Mouse (Mus musculus) spleen, postnatal 4 days (tissue): ENCODE measurements around the gene Zfp882.
A peak's percentile ranks its signal among the peaks of the same experiment; 100 is the strongest.
"Not testable (repeated sequence)": the region's sequence is repeated elsewhere in the genome, so short reads cannot be mapped to it uniquely, and the experiment has no call there.

ENCODE experiments used
- DNase-seq, 2 experiments: peaks; one replicate each; pipeline ENCODE4 v3.0.0; 2022; ENCODE audit warnings: low spot score in 2 of 2

The Zfp882 gene

DNA sequence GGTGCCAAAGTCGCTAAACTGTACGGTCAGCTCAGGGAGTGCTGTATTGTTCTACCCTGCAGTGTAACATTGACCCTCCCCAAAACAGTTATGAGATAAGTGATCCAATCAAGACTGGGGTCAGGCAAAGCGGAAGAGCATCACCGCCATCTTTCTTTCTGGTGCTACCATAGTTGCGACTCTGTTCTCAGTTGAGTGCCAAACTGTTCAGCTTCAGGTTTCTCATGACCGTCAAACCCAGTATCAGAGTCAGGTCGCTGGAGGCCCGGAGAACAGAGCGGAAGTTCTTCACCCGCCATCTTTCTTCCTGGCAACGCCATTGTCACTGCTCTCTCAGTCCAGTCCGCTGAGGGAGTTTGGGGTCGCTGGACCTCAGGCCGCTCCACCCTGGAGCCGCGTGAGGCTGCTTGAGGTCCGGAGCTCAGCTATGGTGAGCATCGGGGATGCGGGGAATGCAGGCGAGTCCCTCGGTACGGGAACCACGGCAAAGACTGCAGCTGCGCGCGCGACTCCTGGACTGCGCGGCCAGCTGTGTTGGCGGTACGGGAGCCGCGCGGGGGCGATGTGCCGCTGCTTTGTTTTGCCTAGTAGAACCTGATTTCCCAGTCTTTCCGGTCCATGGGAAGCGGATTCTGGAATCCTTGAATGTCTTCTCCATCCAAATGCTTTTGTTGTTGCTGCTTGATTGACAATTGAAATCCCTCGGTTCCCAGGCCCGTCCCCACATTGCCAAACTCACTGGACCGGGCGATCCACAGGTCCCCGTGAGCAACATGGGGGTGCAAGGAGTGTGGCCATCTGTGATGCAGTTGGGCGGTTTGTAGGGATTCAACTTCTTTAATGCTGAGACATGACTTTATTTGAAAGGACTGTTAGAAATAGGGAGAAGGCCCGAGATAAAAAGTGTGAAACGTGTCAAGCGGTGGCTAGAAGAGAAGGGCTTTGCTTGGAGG lies at the start of gene Zfp882, which contains the start of gene Zfp617:
Gene Zfp882, plus strand, starts transcription at position 300 of the 953 bp plus-strand sequence.
Gene Zfp617, plus strand, starts transcription at position 327 of the 953 bp plus-strand sequence.
- DNase-seq = peak; percentile 79 to 89

DNA sequence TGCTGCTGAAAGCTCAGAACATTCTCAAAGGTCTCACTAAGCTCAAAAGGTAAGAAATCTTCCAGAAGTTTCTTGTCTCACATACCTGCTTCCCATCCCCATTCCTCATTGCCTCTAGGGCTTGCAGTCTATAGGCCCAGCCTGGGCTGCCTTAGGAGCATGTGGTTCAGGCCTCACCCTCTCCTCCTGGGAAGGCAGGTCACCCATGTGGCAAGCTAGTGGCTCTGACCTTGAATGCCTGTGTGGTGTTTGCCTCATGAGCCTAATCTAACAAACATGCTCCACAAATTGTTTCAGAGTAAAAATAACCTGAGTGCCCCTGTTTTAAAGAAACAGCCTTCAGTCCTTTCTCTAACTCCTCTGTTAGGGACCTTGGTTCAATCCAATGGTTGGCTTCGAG lies 46.9 kb upstream of the Zfp882 start:
- not testable (repeated sequence) for DNase-seq

- DNase-seq = not testable (repeated sequence)
Measured at GRCm38 (mm10) chr8:71862038-71862437, 46.4 kb upstream of the Zfp882 start.

- DNase-seq = peak; percentile 60 to 82
Measured at GRCm38 (mm10) chr8:71881618-71882274, 26.7 kb upstream of the Zfp882 start, which contains the start of gene Zfp709. TSS of gene Zfp709 (plus strand) at chr8:71882019.

DNA sequence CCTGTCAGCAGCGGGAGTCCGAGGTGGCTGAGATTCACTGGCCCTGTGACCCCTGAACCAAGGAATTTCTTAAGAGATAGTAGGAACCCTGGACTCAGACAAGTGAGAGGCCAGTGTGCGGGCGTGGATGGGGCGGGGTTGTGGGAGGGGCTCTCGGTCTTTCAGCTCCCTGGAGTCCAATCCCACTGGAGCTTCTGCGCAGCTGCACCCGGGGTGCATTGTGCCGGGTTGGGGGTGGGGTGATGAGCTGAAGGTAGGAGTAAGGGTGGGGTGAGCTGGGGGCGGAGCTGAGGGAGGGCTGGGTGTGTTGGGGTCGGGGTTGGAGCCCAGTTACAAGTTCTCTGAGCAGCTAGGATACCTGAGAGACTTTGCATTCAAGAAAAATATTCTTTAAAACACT lies 7.7 kb upstream of the Zfp882 start:
- not testable (repeated sequence) for DNase-seq

GRCm38 (mm10) chr8:71903084-71903483 lies 5.3 kb upstream of the Zfp882 start:
- DNase-seq = not testable (repeated sequence)

GRCm38 (mm10) chr8:71906809-71907208 lies 1.6 kb upstream of the Zfp882 start:
- DNase-seq = no peak

DNA sequence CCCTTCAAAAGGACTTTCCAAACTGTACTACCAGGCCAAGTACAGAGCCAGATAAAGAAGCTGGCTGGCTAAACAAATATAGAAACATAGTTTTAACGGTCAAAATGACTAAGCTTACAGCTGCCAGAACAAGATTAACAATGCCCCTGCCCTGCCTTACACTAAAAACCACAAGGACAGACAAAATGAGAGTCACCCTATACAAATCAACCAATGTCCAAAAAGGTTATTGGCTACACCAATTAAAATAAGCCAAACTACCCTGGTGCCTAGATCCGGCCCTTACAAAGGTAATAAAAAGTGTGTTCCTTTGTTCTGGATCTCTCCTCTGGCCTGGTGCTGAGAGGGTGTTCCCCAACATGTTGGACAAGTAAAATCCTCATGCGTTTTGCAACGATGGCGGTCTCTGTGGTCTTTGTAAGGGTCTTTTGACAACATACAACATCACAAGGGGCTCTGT lies 580 bp upstream of the Zfp882 start:
- DNase-seq = no peak

- no peak for DNase-seq
Measured at GRCm38 (mm10) chr8:71912286-71912685, 3.9 kb downstream of the Zfp882 start.

DNA sequence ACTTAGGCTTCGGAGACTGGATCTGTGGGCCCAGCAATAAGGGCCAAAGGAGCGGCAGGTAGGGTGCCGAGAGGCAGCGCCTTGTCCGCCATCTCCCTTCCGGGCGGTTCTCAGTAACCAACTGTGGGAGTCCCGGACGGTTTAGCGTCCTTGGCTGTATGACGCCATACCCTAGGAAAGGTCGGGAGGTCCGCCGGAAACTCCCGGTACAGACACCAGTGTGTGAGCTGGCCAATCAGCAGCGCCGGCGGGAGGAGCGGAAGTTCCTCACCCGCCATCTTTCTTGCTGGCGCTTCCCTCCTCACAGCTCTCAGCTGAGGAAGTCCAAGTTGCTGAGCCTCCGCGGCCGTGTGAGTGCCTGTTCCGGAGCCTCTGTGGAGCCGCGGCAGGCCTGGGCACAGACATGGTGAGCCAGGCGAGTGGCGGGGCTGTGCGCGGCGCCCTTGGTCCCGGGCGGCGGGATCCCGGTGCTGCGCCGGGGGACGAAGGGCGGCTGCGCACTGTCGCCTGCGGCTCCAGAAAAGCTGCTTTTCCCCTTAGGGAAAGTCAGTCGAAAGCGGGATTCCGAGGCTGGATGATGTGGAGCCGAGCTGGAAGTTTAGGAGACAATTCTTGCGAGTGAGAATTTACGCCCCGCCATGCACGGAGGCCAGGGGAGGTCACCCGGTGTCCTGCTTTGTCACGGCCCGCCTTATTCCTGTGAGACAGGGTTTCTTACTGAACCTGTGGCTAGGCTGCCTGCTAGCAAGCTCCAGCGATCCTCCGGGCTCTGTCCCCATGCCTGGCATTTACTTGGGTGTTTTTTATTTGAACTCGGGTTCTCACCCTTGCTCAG lies 14.4 kb downstream of the Zfp882 start:
- peak; percentile 91 to 94 for DNase-seq

DNA sequence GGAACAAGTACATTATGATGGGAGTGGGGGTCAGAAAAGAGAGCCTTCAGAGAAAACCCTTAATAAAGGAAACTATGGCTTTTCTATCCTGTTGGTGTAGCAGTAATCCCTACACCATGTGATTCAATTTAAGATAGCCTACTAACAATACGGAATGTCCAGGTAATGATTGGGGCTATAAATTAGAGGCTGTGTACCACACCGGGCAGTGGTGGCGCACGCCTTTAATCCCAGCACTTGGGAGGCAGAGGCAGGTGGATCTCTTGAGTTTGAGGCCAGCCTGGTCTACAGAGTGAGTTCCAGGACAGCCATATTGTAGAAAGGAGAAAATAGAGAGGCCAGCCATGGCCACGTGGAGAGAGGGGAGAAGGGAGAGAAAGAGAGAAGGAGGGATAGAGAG lies 17.4 kb downstream of the Zfp882 start:
- no peak for DNase-seq

DNA sequence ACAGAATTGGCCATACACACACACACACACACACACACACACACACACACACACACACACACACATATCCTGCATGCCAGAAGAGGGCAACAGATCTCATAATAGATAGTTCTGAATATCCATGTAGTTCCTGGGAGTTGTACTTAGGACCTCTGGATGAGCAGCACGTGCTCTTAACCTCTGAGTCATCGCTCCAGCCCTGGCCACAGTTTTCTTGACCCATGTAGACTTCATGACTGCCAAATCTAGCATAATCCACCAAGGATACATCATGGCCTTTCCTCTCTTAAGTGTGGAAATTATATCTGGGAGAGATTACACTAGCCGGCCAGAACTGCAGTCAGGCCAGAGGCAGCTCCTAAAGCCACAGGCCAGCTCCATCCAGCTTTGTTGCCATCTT lies 18.1 kb downstream of the Zfp882 start:
- DNase-seq = no peak

DNA sequence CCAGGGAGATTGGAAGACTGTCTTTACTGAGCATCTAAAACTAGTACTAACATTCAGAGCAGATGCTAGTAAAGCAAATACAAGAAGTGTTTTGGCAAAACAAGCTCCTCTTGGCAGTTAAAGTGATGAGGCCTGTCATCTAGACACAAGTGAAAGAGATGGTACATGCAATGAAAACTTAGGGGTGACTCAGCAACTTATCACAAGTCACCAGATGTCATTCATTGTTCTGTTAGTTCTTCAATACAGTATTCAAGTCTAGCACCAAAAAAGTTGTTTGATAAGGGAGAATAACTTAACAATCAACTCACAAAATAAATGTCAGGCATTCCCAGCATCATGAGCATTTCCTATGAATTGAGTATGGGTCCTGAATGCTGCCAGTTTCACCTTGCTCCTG lies 19.4 kb downstream of the Zfp882 start:
- DNase-seq = no peak

DNA sequence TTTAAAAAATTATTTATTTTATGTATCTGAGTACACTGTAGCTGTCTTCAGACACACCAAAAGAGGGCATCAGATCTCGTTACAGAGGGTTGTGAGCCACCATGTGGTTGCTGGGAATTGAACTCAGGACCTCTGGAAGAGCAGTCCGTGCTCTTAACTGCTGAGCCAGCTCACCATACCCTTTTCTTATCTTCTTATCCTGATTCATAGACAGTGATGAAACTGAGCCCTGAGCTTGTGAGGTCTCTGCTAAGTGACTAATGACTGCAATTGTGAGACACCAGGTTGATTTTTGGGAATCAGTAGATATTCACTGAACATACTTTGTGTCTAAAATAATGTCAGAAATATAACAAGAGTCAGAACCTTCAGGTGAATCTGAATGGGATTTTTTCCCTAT lies 29.6 kb downstream of the Zfp882 start:
- not testable (repeated sequence) for DNase-seq

DNA sequence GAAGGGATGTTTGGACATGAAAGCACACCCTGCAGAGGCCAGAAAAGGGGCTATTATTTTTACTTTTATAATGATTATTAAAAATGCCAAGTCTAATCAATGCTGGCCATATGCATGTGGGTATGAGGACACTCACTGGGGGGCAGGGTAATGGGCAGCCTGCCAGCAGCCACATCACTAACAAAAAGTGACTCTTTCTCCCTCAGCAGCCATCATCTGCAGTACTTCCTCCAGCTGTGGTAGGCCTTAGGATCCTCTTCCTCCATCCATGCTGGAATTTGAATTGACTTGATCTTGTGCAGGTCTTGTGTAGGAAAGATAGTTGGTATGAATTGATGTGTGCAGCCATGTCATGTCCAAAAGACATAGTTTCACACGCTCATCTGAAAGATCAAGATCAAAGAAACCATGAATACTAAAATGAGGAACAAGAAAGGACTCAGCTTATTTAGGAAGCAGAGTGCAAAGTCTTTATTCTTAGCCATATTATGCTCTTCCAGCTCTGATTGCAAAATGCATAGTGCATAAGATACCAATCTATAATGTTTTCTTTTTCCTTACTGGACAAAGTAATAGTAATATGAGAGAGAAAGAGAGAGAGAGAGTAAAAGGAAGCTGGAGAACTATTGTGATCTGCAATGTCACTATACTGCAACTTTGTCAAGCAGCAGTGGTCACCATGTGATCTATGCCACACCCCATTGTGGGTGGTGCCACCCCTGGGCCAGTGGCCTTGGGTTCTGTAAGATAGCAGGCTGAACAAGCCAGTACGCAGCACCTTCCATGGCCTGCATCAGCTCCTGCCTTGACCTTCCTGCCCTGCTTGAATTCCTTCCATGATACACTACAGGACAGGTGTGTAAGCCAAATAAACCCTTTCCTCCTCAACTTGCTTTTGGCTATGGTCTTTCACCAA lies 32.1 kb downstream of the Zfp882 start:
- DNase-seq = peak; percentile 61 to 68

- no peak for DNase-seq
Measured at GRCm38 (mm10) chr8:71941776-71942175, 33.4 kb downstream of the Zfp882 start.

GRCm38 (mm10) chr8:71948624-71949023 lies 40.2 kb downstream of the Zfp882 start:
- no peak for DNase-seq

- peak; percentile 97 to 99 for DNase-seq
Measured at GRCm38 (mm10) chr8:71950482-71951221, 42.2 kb downstream of the Zfp882 start, which contains the start of gene Zfp961. TSS of gene Zfp961 (plus strand) at chr8:71951038.

DNA sequence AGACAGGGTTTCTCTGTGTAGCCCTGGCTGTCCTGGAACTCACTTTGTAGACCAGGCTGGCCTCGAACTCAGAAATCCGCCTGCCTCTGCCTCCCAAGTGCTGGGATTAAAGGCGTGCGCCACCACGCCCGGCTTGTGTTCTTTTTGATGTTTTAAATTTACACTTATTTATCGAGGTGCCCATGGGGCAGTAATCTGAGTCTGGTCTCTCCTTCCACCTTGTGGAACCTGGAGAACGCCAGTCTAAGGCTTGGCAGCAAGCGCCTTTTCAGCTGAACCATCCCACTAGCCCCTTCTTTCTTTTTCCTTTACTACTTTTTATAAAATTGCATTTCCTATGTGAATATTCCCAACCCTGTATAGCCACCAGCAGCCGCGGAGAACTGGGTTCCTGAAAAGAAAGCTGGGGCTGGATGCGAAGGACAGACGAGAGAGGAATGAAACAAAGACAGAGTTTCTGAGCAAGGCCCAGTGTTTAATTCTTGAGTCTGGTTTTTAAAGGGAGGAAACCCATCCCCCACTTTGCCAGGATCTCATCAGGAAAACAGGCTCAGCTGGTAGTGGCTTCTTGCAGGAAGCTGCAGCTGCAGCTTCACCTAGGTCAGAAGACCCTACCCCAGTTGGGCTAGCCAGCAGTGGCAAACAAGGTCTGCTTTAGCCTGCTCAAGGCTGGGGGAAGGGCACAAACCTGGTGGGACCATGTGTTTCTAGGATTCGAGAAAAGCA lies 43.2 kb downstream of the Zfp882 start:
- no peak for DNase-seq
